Mouse (Mus musculus) left cerebral cortex, adult 9 months (tissue): ENCODE data around the gene Grrp1.
"Not testable (repeated sequence)": the region's sequence is repeated elsewhere in the genome, so short reads cannot be mapped to it uniquely, and the experiment has no call there.

Source experiments
- DNase-seq, 2 experiments: peaks; one replicate each; pipeline ENCODE4 v3.0.0; 2022; ENCODE audit warnings: low spot score in 2 of 2

Gene Grrp1

GRCm38 (mm10) chr4:134253722-134254324 lies at the start of gene Grrp1:
Gene Grrp1 (minus strand): TSS chr4:134254106.
- no peak for DNase-seq

- DNase-seq, result no peak
Observed at GRCm38 (mm10) chr4:134302084-134302483, 48.2 kb upstream of the Grrp1 start.

GRCm38 (mm10) chr4:134300316-134300715 lies 46.4 kb upstream of the Grrp1 start:
- peak; percentile 53 to 68 for DNase-seq

GRCm38 (mm10) chr4:134299498-134299810 lies 45.5 kb upstream of the Grrp1 start:
- no peak for DNase-seq

GRCm38 (mm10) chr4:134298626-134299497 lies 45.0 kb upstream of the Grrp1 start:
- no peak for DNase-seq

GRCm38 (mm10) chr4:134297369-134297768 lies 43.5 kb upstream of the Grrp1 start:
- DNase-seq, result no peak

GRCm38 (mm10) chr4:134296523-134296922 lies 42.6 kb upstream of the Grrp1 start:
- no peak for DNase-seq

GRCm38 (mm10) chr4:134296096-134296495 lies 42.2 kb upstream of the Grrp1 start:
- DNase-seq, result not testable (repeated sequence)

- no peak for DNase-seq
Observed at GRCm38 (mm10) chr4:134293692-134294163, 39.8 kb upstream of the Grrp1 start.

- no peak for DNase-seq
Observed at GRCm38 (mm10) chr4:134293061-134293691, 39.3 kb upstream of the Grrp1 start.

GRCm38 (mm10) chr4:134292067-134292466 lies 38.2 kb upstream of the Grrp1 start:
- peak in 1 of 2 experiments; percentile 63 for DNase-seq

- no peak for DNase-seq
Observed at GRCm38 (mm10) chr4:134288397-134289256, 34.7 kb upstream of the Grrp1 start.

GRCm38 (mm10) chr4:134287575-134288025 lies 33.7 kb upstream of the Grrp1 start, which contains the start of gene Pdik1l:
Gene Pdik1l (minus strand): TSS chr4:134287895.
- DNase-seq, result peak in 1 of 2 experiments; percentile 70

- DNase-seq, result peak; percentile 79 to 94
Observed at GRCm38 (mm10) chr4:134287168-134287564, 33.3 kb upstream of the Grrp1 start.

GRCm38 (mm10) chr4:134286226-134287167 lies 32.6 kb upstream of the Grrp1 start:
- DNase-seq, result no peak

GRCm38 (mm10) chr4:134284942-134285341 lies 31.0 kb upstream of the Grrp1 start:
- DNase-seq, result no peak

GRCm38 (mm10) chr4:134273417-134274345 lies 19.8 kb upstream of the Grrp1 start:
- DNase-seq, result no peak

- DNase-seq, result no peak
Observed at GRCm38 (mm10) chr4:134272731-134273416, 19.0 kb upstream of the Grrp1 start.

GRCm38 (mm10) chr4:134271979-134272378 lies 18.1 kb upstream of the Grrp1 start:
- DNase-seq, result no peak
